Mouse (Mus musculus) kidney, postnatal 14 days (tissue): ENCODE measurements around the gene Adcy6.

Experiments used
- DNase-seq: peaks from one replicate; pipeline ENCODE4 v3.0.0; 2022; ENCODE audit warnings: mixed read lengths

Adcy6 gene

GRCm38 (mm10) chr15:98609331-98610130 lies at the start of gene Adcy6:
Gene Adcy6, minus strand, starts transcription at chr15:98610076.
- DNase-seq: peak; percentile 92

GRCm38 (mm10) chr15:98656982-98657751 lies 47.3 kb upstream of the Adcy6 start:
- DNase-seq: no peak

GRCm38 (mm10) chr15:98652174-98652573 lies 42.3 kb upstream of the Adcy6 start:
- no peak for DNase-seq

GRCm38 (mm10) chr15:98651431-98651830 lies 41.6 kb upstream of the Adcy6 start:
- no peak for DNase-seq

- no peak for DNase-seq
Observed at GRCm38 (mm10) chr15:98648071-98648470, 38.2 kb upstream of the Adcy6 start.

- DNase-seq: no peak
Observed at GRCm38 (mm10) chr15:98647308-98647707, 37.4 kb upstream of the Adcy6 start.

- no peak for DNase-seq
Observed at GRCm38 (mm10) chr15:98646737-98647136, 36.9 kb upstream of the Adcy6 start.

GRCm38 (mm10) chr15:98645057-98646026 lies 35.5 kb upstream of the Adcy6 start:
- peak; percentile 50 for DNase-seq

- DNase-seq: no peak
Observed at GRCm38 (mm10) chr15:98644406-98644805, 34.5 kb upstream of the Adcy6 start.

GRCm38 (mm10) chr15:98640157-98640556 lies 30.3 kb upstream of the Adcy6 start:
- peak; percentile 48 for DNase-seq

GRCm38 (mm10) chr15:98637155-98637554 lies 27.3 kb upstream of the Adcy6 start:
- DNase-seq: no peak

GRCm38 (mm10) chr15:98636517-98636916 lies 26.6 kb upstream of the Adcy6 start:
- no peak for DNase-seq

GRCm38 (mm10) chr15:98635291-98635841 lies 25.5 kb upstream of the Adcy6 start:
- DNase-seq: no peak

GRCm38 (mm10) chr15:98634541-98635081 lies 24.7 kb upstream of the Adcy6 start:
- peak; percentile 87 for DNase-seq

GRCm38 (mm10) chr15:98633822-98634470 lies 24.1 kb upstream of the Adcy6 start:
- DNase-seq: no peak

- DNase-seq: no peak
Observed at GRCm38 (mm10) chr15:98632921-98633320, 23.0 kb upstream of the Adcy6 start.

- DNase-seq: peak; percentile 80
Observed at GRCm38 (mm10) chr15:98632107-98632744, 22.4 kb upstream of the Adcy6 start.

- peak; percentile 74 for DNase-seq
Observed at GRCm38 (mm10) chr15:98631493-98631892, 21.6 kb upstream of the Adcy6 start.

- DNase-seq: no peak
Observed at GRCm38 (mm10) chr15:98630540-98630939, 20.7 kb upstream of the Adcy6 start, which contains the start of gene Cacnb3. Gene Cacnb3, plus strand, starts transcription at chr15:98630840.

- no peak for DNase-seq
Observed at GRCm38 (mm10) chr15:98629464-98629863, 19.6 kb upstream of the Adcy6 start.
